Mouse (Mus musculus) spleen, postnatal 14 days (tissue): ENCODE results near the gene Rec114.

ENCODE experiments used
- DNase-seq, 2 experiments: peaks; one replicate each; pipeline ENCODE4 v3.0.0; 2021 to 2022; ENCODE audit warnings: low spot score in 2 of 2

Gene Rec114

GRCm38 (mm10) chr9:58662791-58663190, 81.0 kb downstream of the Rec114 start:
- DNase-seq, result no peak

GRCm38 (mm10) chr9:58662007-58662406, 81.8 kb downstream of the Rec114 start:
- DNase-seq, result no peak

GRCm38 (mm10) chr9:58660673-58661072, 83.1 kb downstream of the Rec114 start:
- DNase-seq, result no peak

DNA sequence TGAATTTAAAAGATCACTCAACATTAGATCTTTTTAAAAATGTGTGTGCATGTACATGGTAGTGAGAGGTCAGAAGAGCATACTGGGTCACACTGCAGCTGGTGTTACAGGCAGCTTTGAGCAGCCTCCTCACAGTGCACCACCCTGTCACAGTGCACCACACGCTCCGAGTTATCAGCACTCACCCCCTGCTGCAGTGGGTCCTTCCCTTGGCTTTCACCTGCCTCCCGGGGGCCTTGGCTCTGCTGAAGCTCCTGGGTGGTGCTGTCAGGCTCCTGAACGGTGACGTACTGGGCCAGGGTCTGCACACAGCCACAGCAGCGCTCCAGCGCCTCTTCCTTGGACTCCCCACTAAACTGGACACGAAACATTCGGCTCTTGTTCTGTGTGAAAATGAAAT, 83.8 kb downstream of the Rec114 start:
- DNase-seq, result peak; percentile 41 to 44

DNA sequence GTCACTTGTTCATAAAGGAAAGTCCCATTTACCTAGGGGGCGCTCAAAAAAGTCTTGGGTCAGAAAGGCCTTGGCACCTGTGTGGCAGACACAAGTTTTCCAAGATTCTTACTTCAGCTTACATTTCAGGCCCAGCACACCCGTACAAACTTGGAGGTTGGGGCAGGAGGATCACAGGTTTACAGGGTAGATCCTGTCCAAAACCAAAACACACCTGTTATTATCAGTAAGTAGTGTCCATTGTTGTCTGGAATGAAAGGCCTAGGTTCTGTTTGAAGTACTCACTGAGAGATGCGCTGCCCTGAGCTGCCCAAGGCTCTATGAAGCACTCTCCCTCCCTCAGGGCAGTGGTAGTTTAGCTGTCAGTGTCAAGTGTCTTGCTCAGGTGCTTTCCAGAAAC, 84.4 kb downstream of the Rec114 start:
- DNase-seq, result no peak

DNA sequence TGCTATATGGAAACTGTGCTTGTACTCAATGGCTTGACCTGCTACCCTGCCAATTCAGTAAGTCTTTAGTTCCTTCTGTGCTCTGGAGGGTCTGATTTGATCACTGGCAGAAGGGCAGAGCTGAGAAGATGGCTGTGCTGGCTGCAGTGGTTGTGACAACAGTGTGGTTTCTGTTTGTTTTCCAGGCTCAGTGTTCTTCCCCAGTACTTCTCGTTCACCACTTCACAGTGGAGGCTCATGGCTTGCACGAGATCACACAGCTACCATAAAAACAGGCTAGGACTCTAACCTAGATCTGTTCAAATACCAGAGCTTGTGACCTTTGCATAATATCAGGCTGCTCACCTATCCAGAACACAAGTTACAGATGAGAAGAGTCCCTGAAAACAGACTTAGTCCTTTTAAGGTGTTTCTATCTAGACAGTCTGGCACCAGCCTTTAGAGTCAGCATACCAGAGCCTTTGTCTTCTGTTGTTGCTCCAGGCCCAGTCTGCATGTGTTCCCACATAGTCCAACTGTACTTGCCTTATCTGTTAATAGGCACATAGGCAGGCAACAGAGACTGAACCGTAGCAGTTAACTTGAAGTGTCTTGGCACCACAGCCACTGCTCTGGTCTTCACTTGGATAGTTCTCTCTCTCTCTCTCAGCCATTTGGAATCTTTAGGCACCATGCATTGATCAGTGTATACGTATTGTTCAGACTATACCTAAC, 85.0 kb downstream of the Rec114 start:
- DNase-seq, result no peak

GRCm38 (mm10) chr9:58657735-58658512, 85.8 kb downstream of the Rec114 start:
- DNase-seq, result no peak

- DNase-seq, result no peak
Measured at GRCm38 (mm10) chr9:58656824-58657223, 86.9 kb downstream of the Rec114 start.

DNA sequence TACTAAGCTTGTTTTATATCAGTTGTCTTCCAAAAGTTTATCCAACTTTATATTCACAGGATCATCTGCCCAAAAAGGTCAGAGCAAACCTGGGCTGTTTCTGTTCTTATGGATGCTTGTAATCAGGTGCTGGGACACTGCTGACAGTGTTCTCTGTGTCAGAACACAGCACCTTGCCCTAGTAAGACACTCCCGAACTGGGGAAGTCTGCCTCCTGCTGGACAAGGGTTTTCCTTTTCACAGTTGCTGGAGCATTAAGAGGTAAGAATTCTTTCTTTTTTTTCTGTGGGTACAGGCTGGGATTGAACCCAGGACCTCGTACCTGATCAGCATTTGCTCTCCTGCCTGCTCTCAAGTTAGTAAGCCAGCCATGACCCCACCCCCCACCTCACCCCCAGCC, 87.4 kb downstream of the Rec114 start:
- DNase-seq, result peak; percentile 59 to 72

DNA sequence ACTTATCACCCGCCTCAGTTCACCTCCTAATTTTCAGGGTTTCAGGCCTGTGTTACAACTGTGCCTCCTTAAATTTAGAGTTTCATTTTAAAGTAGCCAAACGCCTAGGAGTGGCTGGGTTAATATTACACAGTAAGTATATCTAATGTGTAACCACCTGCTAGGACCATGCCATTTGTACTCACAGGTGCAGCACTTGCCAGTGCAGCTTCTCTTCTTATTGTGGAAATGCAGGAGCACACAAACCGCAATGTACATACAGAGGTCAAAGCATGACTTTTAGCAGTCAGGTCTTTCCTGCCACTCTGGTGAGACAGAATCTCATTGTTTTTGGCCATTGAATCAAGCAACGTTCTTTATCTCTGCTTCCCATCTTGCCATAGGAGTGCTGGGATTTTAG, 89.3 kb downstream of the Rec114 start:
- DNase-seq, result no peak

DNA sequence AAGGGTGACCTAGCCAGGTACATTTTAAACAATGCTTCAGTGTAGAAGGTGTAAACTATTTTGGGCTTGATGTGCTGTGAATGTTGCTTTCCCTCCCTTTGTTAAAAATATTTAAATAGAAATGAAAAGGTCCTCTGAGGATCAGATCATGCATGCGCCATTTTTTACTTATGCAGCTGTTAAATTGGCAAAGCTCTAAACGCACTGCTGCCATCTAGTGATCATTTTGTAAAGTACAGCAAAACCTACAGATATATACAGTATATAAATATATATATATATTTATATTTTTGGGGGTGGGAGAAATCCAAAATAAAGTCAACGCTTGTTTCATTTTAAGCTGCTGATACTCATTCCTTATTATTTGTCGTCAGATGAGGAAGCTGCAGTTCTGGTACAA, 91.8 kb downstream of the Rec114 start:
- DNase-seq, result no peak

- no peak for DNase-seq
Measured at GRCm38 (mm10) chr9:58649265-58649626, 94.5 kb downstream of the Rec114 start.

DNA sequence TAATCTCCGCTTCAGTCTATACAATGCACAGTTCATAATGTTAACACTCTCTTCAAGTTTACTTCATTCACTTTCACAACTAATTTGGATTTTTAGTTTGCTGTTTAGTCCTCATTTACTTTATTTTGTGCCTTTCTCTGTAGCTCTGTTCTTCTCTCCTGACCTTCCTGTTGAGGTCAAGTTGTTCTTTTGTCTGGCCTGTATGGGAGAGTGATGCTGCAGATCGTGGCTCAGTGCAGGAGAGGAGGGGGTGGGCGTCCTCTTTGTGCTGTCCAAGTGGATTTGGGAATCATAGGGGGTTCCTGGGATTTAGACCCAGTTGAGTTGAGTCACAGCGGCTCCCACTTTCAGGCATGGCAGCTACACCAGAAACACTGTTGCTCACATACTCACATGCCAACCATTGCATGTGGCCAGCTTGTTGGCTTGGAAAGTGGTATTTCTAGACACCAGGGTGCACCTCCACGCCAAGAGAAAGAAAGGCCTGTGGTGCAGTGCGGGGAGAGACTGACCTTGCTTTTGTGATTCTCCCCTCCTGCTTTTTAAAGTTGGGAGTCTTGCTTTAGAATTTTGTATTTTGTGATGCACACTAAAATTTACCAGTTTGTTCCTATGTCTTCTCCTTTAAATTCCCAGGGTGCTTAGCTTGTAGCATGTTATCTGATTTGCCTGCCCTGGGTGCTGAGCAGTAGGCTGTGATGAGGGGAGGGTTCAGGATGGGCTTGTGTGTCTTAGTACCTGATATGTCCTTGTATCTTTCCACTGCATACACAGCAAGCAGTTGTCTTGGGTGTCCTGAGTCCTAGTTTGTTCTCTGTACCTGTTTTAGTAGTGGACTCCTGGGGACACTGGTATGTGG, 95.1 kb downstream of the Rec114 start:
- DNase-seq, result no peak

- no peak for DNase-seq
Measured at GRCm38 (mm10) chr9:58630441-58630840, 113.3 kb downstream of the Rec114 start.

DNA sequence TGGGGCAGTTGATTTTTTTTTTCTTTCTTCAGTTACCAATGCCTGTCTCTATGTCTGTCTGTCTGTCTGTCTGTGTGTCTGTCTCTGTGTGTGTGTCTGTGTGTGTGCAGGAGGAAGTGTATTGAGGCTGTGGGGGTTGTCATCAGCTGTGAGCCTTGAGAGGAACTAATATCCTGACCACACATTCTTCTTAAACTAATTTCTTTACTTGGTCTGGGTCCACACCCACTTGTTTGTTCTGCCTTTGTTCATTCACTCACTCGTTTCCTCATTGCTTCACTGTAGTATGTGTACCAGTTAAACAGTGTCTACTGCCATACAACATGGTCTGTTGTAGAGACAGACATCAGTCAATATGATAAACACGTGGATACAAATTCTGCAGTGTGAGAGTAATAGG, 116.6 kb downstream of the Rec114 start:
- no peak for DNase-seq

DNA sequence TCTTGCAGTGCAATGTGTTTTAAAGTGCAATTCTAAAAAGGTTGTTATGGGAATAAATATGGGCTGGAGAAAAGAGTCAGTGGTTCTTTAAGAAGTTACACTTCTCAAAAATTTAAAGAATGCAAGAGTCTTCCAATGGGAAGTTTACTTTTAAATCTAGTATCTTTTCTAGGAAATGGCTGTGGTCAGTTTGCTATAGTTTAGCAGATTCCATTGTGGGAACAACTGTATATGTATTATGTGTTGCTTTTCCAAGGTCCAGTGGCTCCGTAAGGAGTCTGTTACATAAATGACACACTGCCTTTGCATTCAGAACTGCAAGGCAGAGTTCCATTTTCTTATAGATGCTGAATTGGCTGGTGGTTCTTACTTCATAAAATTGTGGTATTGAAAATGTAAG, 120.8 kb downstream of the Rec114 start:
- DNase-seq, result no peak

DNA sequence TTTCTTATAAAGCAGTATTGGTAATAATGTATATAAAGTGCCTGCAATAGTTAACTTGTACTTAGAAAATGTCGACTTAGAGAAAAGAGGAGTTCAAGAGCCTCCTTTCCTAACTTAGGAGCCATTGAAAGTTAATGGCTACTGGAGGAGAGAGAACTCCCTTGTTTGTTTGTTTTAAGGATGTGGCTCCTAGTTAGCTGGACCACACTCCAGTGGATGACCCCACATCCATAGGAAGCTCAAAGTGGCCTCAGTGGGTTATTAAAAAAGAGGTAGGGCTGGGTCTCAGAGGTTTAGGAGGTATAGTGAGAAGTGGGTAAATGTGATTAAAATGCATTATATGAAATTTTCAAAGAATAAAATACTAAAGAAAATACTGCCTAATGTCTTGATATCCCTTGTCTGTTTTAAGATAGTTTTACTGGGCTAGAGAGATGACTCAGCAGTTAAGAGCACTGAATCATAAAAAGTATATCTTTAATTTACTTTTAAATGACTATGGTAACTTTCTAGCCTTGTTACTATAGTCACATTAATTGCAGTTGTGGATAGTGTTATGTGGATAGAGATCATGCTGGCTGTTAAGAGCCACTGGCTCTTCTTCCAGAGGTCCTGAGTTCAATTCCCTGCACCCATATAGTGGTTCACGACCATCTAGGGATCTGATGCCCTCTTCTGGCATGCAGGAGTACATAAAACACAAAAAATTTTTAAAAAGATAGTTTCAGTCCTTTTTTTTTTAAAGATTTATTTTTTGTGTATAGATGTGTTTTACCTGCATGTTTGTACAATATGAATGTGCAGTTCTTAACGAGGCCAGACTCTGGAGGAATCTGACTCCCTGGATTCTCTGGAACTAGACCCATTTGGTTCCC, 128.5 kb downstream of the Rec114 start:
- no peak for DNase-seq

DNA sequence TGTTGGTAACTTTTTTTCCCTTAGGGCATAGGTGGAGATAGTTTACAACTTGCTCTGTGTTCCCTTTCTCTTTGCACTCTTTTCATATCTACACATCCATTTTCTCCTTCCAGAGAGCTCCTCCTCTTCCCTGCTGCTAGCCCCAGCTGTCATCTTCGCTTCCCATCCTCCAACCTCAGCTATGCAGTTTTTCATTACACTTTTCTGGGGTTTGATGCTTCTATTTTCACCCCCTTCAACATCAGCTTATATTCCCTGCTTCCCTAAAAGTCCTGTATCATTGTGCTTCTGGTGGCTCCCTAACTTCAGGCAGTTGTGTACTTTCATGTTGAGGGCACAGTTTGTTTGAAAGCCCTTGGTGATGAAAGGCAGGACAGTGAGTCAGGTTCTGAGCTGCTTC, 130.0 kb downstream of the Rec114 start:
- DNase-seq, result no peak
